Mouse (Mus musculus): ENCODE results near the gene Rgl3.

Rgl3 gene

GRCm38 (mm10) chr9:21978398-21979128 is 10.7 kb downstream of the Rgl3 start:
- DNase-seq, result no peak

- DNase-seq, result peak; percentile 69 to 79
Observed at GRCm38 (mm10) chr9:21977972-21978371, 11.3 kb downstream of the Rgl3 start.

- peak; percentile 83 for DNase-seq
Observed at GRCm38 (mm10) chr9:21977331-21977730, 11.9 kb downstream of the Rgl3 start.

- DNase-seq, result peak in 1 of 2 experiments; percentile 58
Observed at GRCm38 (mm10) chr9:21976626-21977175, 12.5 kb downstream of the Rgl3 start.

GRCm38 (mm10) chr9:21969304-21969703 is 19.9 kb downstream of the Rgl3 start:
- DNase-seq, result no peak

GRCm38 (mm10) chr9:21968883-21969282 is 20.4 kb downstream of the Rgl3 start:
- DNase-seq, result no peak

GRCm38 (mm10) chr9:21963417-21963816 is 25.8 kb downstream of the Rgl3 start, which contains the start of gene Epor:
Epor (minus strand) TSS chr9:21963506.
- peak in 1 of 2 experiments; percentile 49 for DNase-seq

- peak; percentile 65 to 67 for DNase-seq
Observed at GRCm38 (mm10) chr9:21962416-21963059, 26.7 kb downstream of the Rgl3 start.

GRCm38 (mm10) chr9:21962010-21962409 is 27.2 kb downstream of the Rgl3 start:
- peak; percentile 38 to 53 for DNase-seq

GRCm38 (mm10) chr9:21961366-21961980 is 27.8 kb downstream of the Rgl3 start:
- no peak for DNase-seq

- DNase-seq, result peak; percentile 48 to 51
Observed at GRCm38 (mm10) chr9:21960558-21961208, 28.6 kb downstream of the Rgl3 start.

GRCm38 (mm10) chr9:21960135-21960534 is 29.1 kb downstream of the Rgl3 start:
- DNase-seq, result no peak

GRCm38 (mm10) chr9:21959244-21959643 is 30.0 kb downstream of the Rgl3 start:
- no peak for DNase-seq

GRCm38 (mm10) chr9:21958372-21958771 is 30.9 kb downstream of the Rgl3 start:
- no peak for DNase-seq

GRCm38 (mm10) chr9:21955570-21956281 is 33.5 kb downstream of the Rgl3 start, which contains the start of gene Swsap1:
Swsap1 (plus strand) TSS chr9:21955755.
- peak; percentile 99 to 100 for DNase-seq

- DNase-seq, result no peak
Observed at GRCm38 (mm10) chr9:21955225-21955569, 34.0 kb downstream of the Rgl3 start.

GRCm38 (mm10) chr9:21954635-21955034 is 34.6 kb downstream of the Rgl3 start:
- no peak for DNase-seq

- DNase-seq, result no peak
Observed at GRCm38 (mm10) chr9:21953600-21953999, 35.6 kb downstream of the Rgl3 start.

- DNase-seq, result no peak
Observed at GRCm38 (mm10) chr9:21951977-21952376, 37.3 kb downstream of the Rgl3 start.

- no peak for DNase-seq
Observed at GRCm38 (mm10) chr9:21950322-21950721, 38.9 kb downstream of the Rgl3 start.

GRCm38 (mm10) chr9:21948790-21949189 is 40.5 kb downstream of the Rgl3 start:
- no peak for DNase-seq

- DNase-seq, result no peak
Observed at GRCm38 (mm10) chr9:21948146-21948545, 41.1 kb downstream of the Rgl3 start.

All from cerebellum, postnatal 14 days (tissue).